Mouse (Mus musculus): Measurements from ENCODE around the gene Nkg7. TPM values are rescaled to one million over a fixed set of nuclear protein-coding genes. Genes with fewer than 3 reads are reported as not detected.

Gene Nkg7
- polyA plus RNA-seq, 1 experiment = not detected

GRCm38 (mm10) chr7:43427406-43427805 lies 9.5 kb upstream of the Nkg7 start, which contains the start of gene Lim2:
Lim2 (plus strand) TSS chr7:43427670.
- DNase-seq (ENCODE audit: low read depth) = no peak
- TF ChIP-seq POLR2A (IDR thresholded peaks at IDR 0.05; ENCODE audit: borderline replicate concordance, extremely low read depth, insufficient read depth, insufficient read length, poor library complexity, severe bottlenecking) = no peak
- no peak for TF ChIP-seq CTCF (IDR thresholded peaks at IDR 0.05; ENCODE audit: borderline replicate concordance, extremely low read depth, insufficient read depth, insufficient read length)

- DNase-seq (ENCODE audit: low read depth) = no peak
- TF ChIP-seq POLR2A (IDR thresholded peaks at IDR 0.05; ENCODE audit: borderline replicate concordance, extremely low read depth, insufficient read depth, insufficient read length, poor library complexity, severe bottlenecking) (no peak), CTCF (IDR thresholded peaks at IDR 0.05; ENCODE audit: borderline replicate concordance, extremely low read depth, insufficient read depth, insufficient read length) (no peak)
Observed at GRCm38 (mm10) chr7:43429500-43429899, 7.4 kb upstream of the Nkg7 start.

- DNase-seq (ENCODE audit: low read depth) = no peak
Observed at GRCm38 (mm10) chr7:43432891-43433290, 4.0 kb upstream of the Nkg7 start.

GRCm38 (mm10) chr7:43434676-43435075 lies 2.2 kb upstream of the Nkg7 start:
- TF ChIP-seq CTCF (IDR thresholded peaks at IDR 0.05; ENCODE audit: borderline replicate concordance, extremely low read depth, insufficient read depth, insufficient read length) (no peak), POLR2A (IDR thresholded peaks at IDR 0.05; ENCODE audit: borderline replicate concordance, extremely low read depth, insufficient read depth, insufficient read length, poor library complexity, severe bottlenecking) (no peak)
- no peak for DNase-seq (ENCODE audit: low read depth)

More at GRCm38 (mm10) chr7:43432891-43433290, 4.0 kb upstream of the Nkg7 start:
- no peak for TF ChIP-seq CTCF (IDR thresholded peaks at IDR 0.05; ENCODE audit: borderline replicate concordance, extremely low read depth, insufficient read depth, insufficient read length)
- TF ChIP-seq POLR2A (IDR thresholded peaks at IDR 0.05; ENCODE audit: borderline replicate concordance, extremely low read depth, insufficient read depth, insufficient read length, poor library complexity, severe bottlenecking) = no peak

- no peak for TF ChIP-seq CTCF (IDR thresholded peaks at IDR 0.05; ENCODE audit: borderline replicate concordance, extremely low read depth, insufficient read depth, insufficient read length)
- TF ChIP-seq POLR2A (IDR thresholded peaks at IDR 0.05; ENCODE audit: borderline replicate concordance, extremely low read depth, insufficient read depth, insufficient read length, poor library complexity, severe bottlenecking) = no peak
- DNase-seq (ENCODE audit: low read depth) = no peak
Observed at GRCm38 (mm10) chr7:43438611-43439010, 1.7 kb downstream of the Nkg7 start.

- no peak for TF ChIP-seq POLR2A (IDR thresholded peaks at IDR 0.05; ENCODE audit: borderline replicate concordance, extremely low read depth, insufficient read depth, insufficient read length, poor library complexity, severe bottlenecking)
- TF ChIP-seq CTCF (IDR thresholded peaks at IDR 0.05; ENCODE audit: borderline replicate concordance, extremely low read depth, insufficient read depth, insufficient read length) = no peak
- no peak for DNase-seq (ENCODE audit: low read depth)
Observed at GRCm38 (mm10) chr7:43440482-43440881, 3.6 kb downstream of the Nkg7 start, which contains the start of gene Cldnd2. Cldnd2 (plus strand) TSS chr7:43440782.

GRCm38 (mm10) chr7:43441071-43441470 lies 4.2 kb downstream of the Nkg7 start:
- DNase-seq (ENCODE audit: low read depth) = no peak
- TF ChIP-seq POLR2A (IDR thresholded peaks at IDR 0.05; ENCODE audit: borderline replicate concordance, extremely low read depth, insufficient read depth, insufficient read length, poor library complexity, severe bottlenecking) (no peak), CTCF (IDR thresholded peaks at IDR 0.05; ENCODE audit: borderline replicate concordance, extremely low read depth, insufficient read depth, insufficient read length) (no peak)

GRCm38 (mm10) chr7:43442684-43443083 lies 5.8 kb downstream of the Nkg7 start:
- no peak for TF ChIP-seq POLR2A (IDR thresholded peaks at IDR 0.05; ENCODE audit: borderline replicate concordance, extremely low read depth, insufficient read depth, insufficient read length, poor library complexity, severe bottlenecking)
- no peak for TF ChIP-seq CTCF (IDR thresholded peaks at IDR 0.05; ENCODE audit: borderline replicate concordance, extremely low read depth, insufficient read depth, insufficient read length)

GRCm38 (mm10) chr7:43443126-43443916 lies 6.4 kb downstream of the Nkg7 start:
- DNase-seq (ENCODE audit: low read depth) = peak; percentile 75
- no peak for TF ChIP-seq CTCF (IDR thresholded peaks at IDR 0.05; ENCODE audit: borderline replicate concordance, extremely low read depth, insufficient read depth, insufficient read length)
- TF ChIP-seq POLR2A (IDR thresholded peaks at IDR 0.05; ENCODE audit: borderline replicate concordance, extremely low read depth, insufficient read depth, insufficient read length, poor library complexity, severe bottlenecking) = 0 out of 2 replicates have a peak, but pooled peaks have one; percentile 2

More at GRCm38 (mm10) chr7:43442684-43443083, 5.8 kb downstream of the Nkg7 start:
- no peak for DNase-seq (ENCODE audit: low read depth)

GRCm38 (mm10) chr7:43443917-43444293 lies 7.0 kb downstream of the Nkg7 start, which contains the start of the genes Etfb and Gm45233:
Etfb (plus strand) TSS chr7:43444083.
Gm45233 (plus strand) TSS chr7:43444128.
- TF ChIP-seq POLR2A (IDR thresholded peaks at IDR 0.05; ENCODE audit: borderline replicate concordance, extremely low read depth, insufficient read depth, insufficient read length, poor library complexity, severe bottlenecking) (peak; percentile 28; the same call in 1 of the 2 replicates), CTCF (IDR thresholded peaks at IDR 0.05; ENCODE audit: borderline replicate concordance, extremely low read depth, insufficient read depth, insufficient read length) (no peak)
- peak; percentile 98 for DNase-seq (ENCODE audit: low read depth)

- DNase-seq (ENCODE audit: low read depth) = no peak
Observed at GRCm38 (mm10) chr7:43447801-43448200, 10.9 kb downstream of the Nkg7 start.

More at GRCm38 (mm10) chr7:43447801-43448200, 10.9 kb downstream of the Nkg7 start:
- TF ChIP-seq POLR2A (IDR thresholded peaks at IDR 0.05; ENCODE audit: borderline replicate concordance, extremely low read depth, insufficient read depth, insufficient read length, poor library complexity, severe bottlenecking) (no peak), CTCF (IDR thresholded peaks at IDR 0.05; ENCODE audit: borderline replicate concordance, extremely low read depth, insufficient read depth, insufficient read length) (no peak)

Measured in brain, embryonic 14.5 days (tissue).